Mouse (Mus musculus) hindbrain, embryonic 11.5 days (tissue): ENCODE measurements at regions not wholly inside any gene's neighbourhood (a gene's known extent, or its start where the extent isn't known, plus 50 kb on each side); places are given as distances from the start of the nearest gene placed in this dataset.

ENCODE experiments used
- ATAC-seq: fragments of 200-750 bp; cut with Nextera tagmentation; 2 replicates; pipeline ENCODE4 v1.8.0; 2017; ENCODE audit warnings: mild to moderate bottlenecking, moderate TSS enrichment, moderate library complexity; ENCODE audit not compliant: low FRiP score
- DNase-seq: peaks from one replicate; pipeline ENCODE4 v3.0.0-alpha.2; 2015; ENCODE audit warnings: low spot score
- H3K27ac ChIP-seq: fragments of 300-500 bp; sonication (generic); 2 replicates; pipeline ENCODE4 v1.5.1; 2014; ENCODE audit warnings: mild to moderate bottlenecking, low read depth, low read length
- H3K27me3 ChIP-seq: fragments of 300-500 bp; sonication (generic); 2 replicates; pipeline ENCODE4 v1.6.1; 2014; ENCODE audit warnings: mild to moderate bottlenecking, low read length, moderate library complexity, mixed read lengths; ENCODE audit not compliant: control insufficient read depth, insufficient read depth
- H3K36me3 ChIP-seq: fragments of 300-500 bp; sonication (generic); 2 replicates; pipeline ENCODE4 v1.6.1; 2014; ENCODE audit warnings: mild to moderate bottlenecking, low read length, moderate library complexity, mixed read lengths; ENCODE audit not compliant: control insufficient read depth, insufficient read depth
- H3K4me1 ChIP-seq: fragments of 300-500 bp; sonication (generic); replicated peaks from 2 replicates; pipeline ENCODE4 v1.6.1; 2014; ENCODE audit warnings: low read length, mixed read lengths; ENCODE audit not compliant: control insufficient read depth, insufficient read depth
- H3K4me2 ChIP-seq: fragments of 300-500 bp; sonication (generic); replicated peaks from 2 replicates; pipeline ENCODE4 v1.6.1; 2014; ENCODE audit warnings: mild to moderate bottlenecking, low read depth, low read length
- H3K4me3 ChIP-seq: fragments of 300-500 bp; sonication (generic); 2 replicates; pipeline ENCODE4 v1.5.1; 2014; ENCODE audit warnings: low read depth, low read length
- H3K9ac ChIP-seq: fragments of 300-500 bp; sonication (generic); 2 replicates; pipeline ENCODE4 v1.6.1; 2014; ENCODE audit warnings: low read depth, low read length
- H3K9me3 ChIP-seq: fragments of 300-500 bp; sonication (generic); 2 replicates; pipeline ENCODE4 v1.6.1; 2016; ENCODE audit warnings: low read length; ENCODE audit not compliant: control insufficient read depth
- whole genome bisulfite sequencing: fragments of 180-500 bp; shearing (Covaris S2); extraction: QIAGEN DNeasy Blood & Tissue Kit; methylation state at CpG from one replicate; pipeline ENCODE4 v1.1.7; 2014; 5-methylcytosine and 5-hydroxymethylcytosine counted together

DNA sequence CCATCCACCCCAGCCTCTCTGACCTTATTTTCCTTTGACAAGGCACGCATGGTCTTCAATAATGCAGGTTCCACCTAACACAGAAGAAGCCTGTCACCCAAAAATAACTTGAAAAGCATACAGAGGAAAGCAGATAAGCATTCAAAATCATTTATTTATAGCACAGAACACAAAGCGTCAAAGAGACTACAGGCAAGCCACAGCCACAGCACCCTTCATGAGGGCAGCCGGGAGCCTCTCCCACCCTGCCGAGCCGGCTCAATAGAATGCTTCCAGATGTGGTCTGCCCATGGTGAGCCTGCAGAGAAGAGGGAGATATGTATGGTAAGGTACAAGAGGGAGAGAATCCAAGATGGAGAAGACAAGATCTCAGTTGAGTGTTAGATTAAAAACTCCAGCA is 76.7 kb upstream of the Kcnd3 start:
- Histone ChIP-seq H3K36me3 (no peaks in the 10 kb centered on the region), H3K9ac (no peak overlapping the region), H3K4me3 (no peak overlapping the region), H3K27me3 (no peaks in the 10 kb centered on the region), H3K4me2 (no peak overlapping the region), H3K4me1 (no peaks in the 10 kb centered on the region), H3K9me3 (no peaks in the 10 kb centered on the region), H3K27ac (no peak overlapping the region)
- DNase-seq = no peak
- WGBS = 76% methylated on average over 5 of the region's 5 CpGs
- ATAC-seq = no peak

DNA sequence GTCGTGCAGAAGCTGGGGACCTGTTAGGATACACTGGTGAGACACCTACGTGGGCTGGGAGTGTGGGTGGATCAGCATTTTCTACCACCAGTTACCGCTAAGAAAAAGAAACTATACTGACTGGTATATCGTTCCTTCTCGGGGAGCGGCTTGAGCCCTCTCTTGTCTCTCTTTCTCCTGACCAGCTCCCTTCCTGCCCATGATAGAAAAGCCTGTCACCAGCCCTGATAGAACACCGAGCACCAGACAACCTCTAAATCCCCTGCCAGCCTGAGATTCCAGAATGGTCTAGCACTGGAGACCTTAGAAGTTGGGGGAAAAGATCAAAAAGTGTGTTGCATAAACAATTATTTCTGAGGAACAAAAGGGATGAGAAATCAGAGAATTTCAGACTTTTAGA is 76.3 kb upstream of the Kcnd3 start:
- Histone ChIP-seq H3K27me3 (no peaks in the 10 kb centered on the region), H3K4me3 (no peak overlapping the region), H3K4me2 (no peak overlapping the region), H3K9ac (no peak overlapping the region), H3K27ac (no peak overlapping the region), H3K36me3 (no peaks in the 10 kb centered on the region), H3K4me1 (no peaks in the 10 kb centered on the region), H3K9me3 (no peaks in the 10 kb centered on the region)
- ATAC-seq = no peak
- no peak for DNase-seq
- WGBS = 89% methylated on average over 7 of the region's 7 CpGs

DNA sequence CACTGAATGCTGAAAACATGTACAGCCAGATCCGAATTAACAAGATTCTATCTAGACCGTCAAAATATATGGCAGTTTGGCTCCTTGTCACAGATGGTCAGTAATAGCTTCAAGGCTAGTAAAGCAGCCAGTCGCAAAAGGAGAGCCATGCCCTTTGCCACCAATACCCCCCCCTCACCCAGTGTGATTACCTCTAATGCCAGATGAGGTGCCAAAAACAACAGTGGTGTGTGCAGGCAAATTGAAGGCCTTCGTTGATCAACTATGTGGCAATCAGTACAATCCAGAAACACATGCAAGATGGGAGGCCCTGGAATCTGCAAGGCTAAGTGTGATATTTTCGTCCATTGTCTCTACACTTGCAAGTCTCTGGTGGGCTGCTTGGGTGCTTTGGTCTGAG is 75.8 kb upstream of the Kcnd3 start:
- H3K36me3 ChIP-seq = no peaks in the 10 kb centered on the region

DNA sequence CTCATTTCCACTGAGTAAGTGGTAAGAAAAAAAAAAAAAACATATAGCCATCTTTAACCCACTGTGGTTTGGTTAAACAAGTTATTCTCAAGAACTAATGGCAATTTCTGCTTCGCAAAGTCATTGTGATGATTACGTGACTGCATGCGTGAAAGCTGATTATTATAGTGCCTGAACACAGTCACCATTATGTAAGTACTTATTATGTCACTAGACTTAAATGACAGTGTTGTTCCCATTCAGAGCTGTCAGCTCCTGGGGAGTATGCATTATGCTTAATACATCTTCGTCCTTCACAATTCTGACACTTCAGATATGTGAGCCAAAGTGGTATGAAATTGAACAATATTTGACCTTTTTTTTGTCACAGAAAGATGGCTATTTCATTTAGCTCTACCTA is 71.3 kb upstream of the Kcnd3 start:
- Histone ChIP-seq H3K4me1 (no peaks in the 10 kb centered on the region), H3K27ac (no peak overlapping the region), H3K27me3 (no peaks in the 10 kb centered on the region), H3K4me2 (no peak overlapping the region), H3K9ac (no peak overlapping the region), H3K4me3 (no peak overlapping the region), H3K9me3 (no peaks in the 10 kb centered on the region), H3K36me3 (no peaks in the 10 kb centered on the region)
- WGBS = 82% methylated on average over 4 of the region's 4 CpGs
- no peak for ATAC-seq
- DNase-seq = no peak

More for the DNA sequence above, 75.8 kb upstream of the Kcnd3 start:
- no peak for DNase-seq
- WGBS = 88% methylated on average over 5 of the region's 5 CpGs
- Histone ChIP-seq H3K9ac (no peak overlapping the region), H3K9me3 (no peaks in the 10 kb centered on the region), H3K4me2 (no peak overlapping the region), H3K4me3 (no peak overlapping the region), H3K27me3 (no peaks in the 10 kb centered on the region), H3K4me1 (no peaks in the 10 kb centered on the region), H3K27ac (no peak overlapping the region)
- no peak for ATAC-seq

DNA sequence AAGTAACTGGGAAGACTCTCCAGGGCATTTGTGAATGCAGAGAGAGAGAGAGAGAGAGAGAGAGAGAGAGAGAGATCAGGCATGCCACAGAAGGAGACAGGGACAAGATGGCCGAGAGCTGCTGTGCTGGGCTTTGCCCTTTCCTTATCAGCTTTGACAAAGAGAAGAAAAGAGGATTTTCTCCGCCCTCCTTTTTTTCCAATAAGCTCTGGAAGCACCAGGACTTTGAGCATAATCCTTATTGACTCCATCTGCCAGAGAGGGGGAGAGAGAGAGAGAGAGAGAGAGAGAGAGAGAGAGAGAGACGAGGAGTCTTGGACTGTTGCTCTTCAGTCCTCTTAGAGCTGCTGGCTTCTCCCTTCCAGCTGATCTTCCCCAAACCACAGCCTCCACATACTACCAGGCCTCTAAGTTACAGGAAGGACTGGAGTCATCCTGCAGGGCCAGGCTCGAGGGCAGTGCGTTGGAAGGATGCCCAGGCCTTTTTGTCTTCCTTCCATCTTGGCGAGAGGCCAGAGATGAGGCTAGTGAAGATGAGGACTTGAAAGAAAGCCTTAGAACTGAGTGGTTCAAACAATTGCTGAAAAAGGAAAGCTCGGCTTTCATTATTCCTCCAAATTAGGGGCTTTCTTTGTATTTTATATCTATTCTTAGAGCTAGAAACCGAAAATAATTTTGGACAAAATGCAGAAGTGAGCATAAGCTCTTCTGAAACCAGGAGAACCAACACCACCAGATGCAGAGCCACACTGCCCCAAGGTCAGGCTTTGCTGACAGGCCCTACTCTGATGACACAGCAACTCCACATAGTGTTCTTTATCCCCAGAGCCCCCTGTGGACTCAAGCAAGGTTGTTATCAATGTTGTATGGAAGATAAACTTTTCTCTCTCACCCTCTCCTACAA is 59.3 kb upstream of the Kcnd3 start:
- Histone ChIP-seq H3K4me3 (no peak overlapping the region), H3K36me3 (no peaks in the 10 kb centered on the region), H3K4me1 (no peaks in the 10 kb centered on the region), H3K27ac (no peak overlapping the region), H3K9me3 (no peaks in the 10 kb centered on the region), H3K4me2 (no peak overlapping the region), H3K9ac (no peak overlapping the region), H3K27me3 (no peaks in the 10 kb centered on the region)
- DNase-seq = no peak
- 76% methylated on average over 8 of the region's 8 CpGs for WGBS
- ATAC-seq = no peak
